Mouse (Mus musculus): ENCODE data around the gene Mier2.

- TF ChIP-seq CTCF (IDR thresholded peaks at IDR 0.05; ENCODE audit: low read depth, low read length) (no peak), POLR2A (IDR thresholded peaks at IDR 0.05; ENCODE audit: insufficient read depth, low read length) (no peak)
These were observed 20.8 kb upstream of the Mier2 start for GRCm38 (mm10) chr10:79575754-79576153.

Measured in ES-Bruce4 (cell line).